Mouse (Mus musculus): Measurements from ENCODE around the gene Il1r2.

Gene Il1r2

GRCm38 (mm10) chr1:40059122-40059774 is 14.6 kb upstream of the Il1r2 start:
- DNase-seq (ENCODE audit: low read depth, low spot score), result no peak

GRCm38 (mm10) chr1:40061359-40061758 is 12.5 kb upstream of the Il1r2 start:
- no peak for DNase-seq (ENCODE audit: low read depth, low spot score)

GRCm38 (mm10) chr1:40063409-40063808 is 10.5 kb upstream of the Il1r2 start:
- DNase-seq (ENCODE audit: low read depth, low spot score), result no peak

GRCm38 (mm10) chr1:40064508-40064907 is 9.4 kb upstream of the Il1r2 start:
- DNase-seq (ENCODE audit: low read depth, low spot score), result no peak

- DNase-seq (ENCODE audit: low read depth, low spot score), result no peak
Measured at GRCm38 (mm10) chr1:40072558-40072957, 1.3 kb upstream of the Il1r2 start.

GRCm38 (mm10) chr1:40077328-40077727 is 3.4 kb downstream of the Il1r2 start:
- DNase-seq (ENCODE audit: low read depth, low spot score), result no peak

- DNase-seq (ENCODE audit: low read depth, low spot score), result no peak
Measured at GRCm38 (mm10) chr1:40081041-40081440, 7.2 kb downstream of the Il1r2 start.

- DNase-seq (ENCODE audit: low read depth, low spot score), result no peak
Measured at GRCm38 (mm10) chr1:40084386-40084785, 10.5 kb downstream of the Il1r2 start.

GRCm38 (mm10) chr1:40085403-40086182 is 11.7 kb downstream of the Il1r2 start:
- DNase-seq (ENCODE audit: low read depth, low spot score), result peak; percentile 75

- DNase-seq (ENCODE audit: low read depth, low spot score), result no peak
Measured at GRCm38 (mm10) chr1:40091160-40091559, 17.3 kb downstream of the Il1r2 start.

GRCm38 (mm10) chr1:40092541-40092940 is 18.7 kb downstream of the Il1r2 start:
- no peak for DNase-seq (ENCODE audit: low read depth, low spot score)

GRCm38 (mm10) chr1:40094601-40095304 is 20.9 kb downstream of the Il1r2 start:
- no peak for DNase-seq (ENCODE audit: low read depth, low spot score)

- DNase-seq (ENCODE audit: low read depth, low spot score), result peak; percentile 34
Measured at GRCm38 (mm10) chr1:40095585-40095984, 21.7 kb downstream of the Il1r2 start.

- DNase-seq (ENCODE audit: low read depth, low spot score), result no peak
Measured at GRCm38 (mm10) chr1:40106306-40106705, 32.4 kb downstream of the Il1r2 start.

GRCm38 (mm10) chr1:40106719-40107118 is 32.8 kb downstream of the Il1r2 start:
- DNase-seq (ENCODE audit: low read depth, low spot score), result no peak

- no peak for DNase-seq (ENCODE audit: low read depth, low spot score)
Measured at GRCm38 (mm10) chr1:40107971-40108749, 34.3 kb downstream of the Il1r2 start.

- DNase-seq (ENCODE audit: low read depth, low spot score), result no peak
Measured at GRCm38 (mm10) chr1:40109736-40110135, 35.9 kb downstream of the Il1r2 start.

- peak; percentile 75 for DNase-seq (ENCODE audit: low read depth, low spot score)
Measured at GRCm38 (mm10) chr1:40115271-40115670, 41.4 kb downstream of the Il1r2 start.

GRCm38 (mm10) chr1:40116422-40116821 is 42.5 kb downstream of the Il1r2 start:
- peak; percentile 77 for DNase-seq (ENCODE audit: low read depth, low spot score)

GRCm38 (mm10) chr1:40117565-40117964 is 43.7 kb downstream of the Il1r2 start:
- no peak for DNase-seq (ENCODE audit: low read depth, low spot score)

GRCm38 (mm10) chr1:40124237-40124636 is 50.4 kb downstream of the Il1r2 start:
- no peak for DNase-seq (ENCODE audit: low read depth, low spot score)

- no peak for DNase-seq (ENCODE audit: low read depth, low spot score)
Measured at GRCm38 (mm10) chr1:40128481-40128880, 54.6 kb downstream of the Il1r2 start.

Data from R1 (cell line).